Mouse (Mus musculus) testis, postnatal 14 days (tissue): ENCODE measurements around the gene Crtc2.
A peak's percentile ranks its signal among the peaks of the same experiment; 100 is the strongest.

Experiments used
- DNase-seq: peaks from one replicate; pipeline ENCODE4 v3.0.0; 2021; ENCODE audit warnings: low spot score

Gene Crtc2

DNA sequence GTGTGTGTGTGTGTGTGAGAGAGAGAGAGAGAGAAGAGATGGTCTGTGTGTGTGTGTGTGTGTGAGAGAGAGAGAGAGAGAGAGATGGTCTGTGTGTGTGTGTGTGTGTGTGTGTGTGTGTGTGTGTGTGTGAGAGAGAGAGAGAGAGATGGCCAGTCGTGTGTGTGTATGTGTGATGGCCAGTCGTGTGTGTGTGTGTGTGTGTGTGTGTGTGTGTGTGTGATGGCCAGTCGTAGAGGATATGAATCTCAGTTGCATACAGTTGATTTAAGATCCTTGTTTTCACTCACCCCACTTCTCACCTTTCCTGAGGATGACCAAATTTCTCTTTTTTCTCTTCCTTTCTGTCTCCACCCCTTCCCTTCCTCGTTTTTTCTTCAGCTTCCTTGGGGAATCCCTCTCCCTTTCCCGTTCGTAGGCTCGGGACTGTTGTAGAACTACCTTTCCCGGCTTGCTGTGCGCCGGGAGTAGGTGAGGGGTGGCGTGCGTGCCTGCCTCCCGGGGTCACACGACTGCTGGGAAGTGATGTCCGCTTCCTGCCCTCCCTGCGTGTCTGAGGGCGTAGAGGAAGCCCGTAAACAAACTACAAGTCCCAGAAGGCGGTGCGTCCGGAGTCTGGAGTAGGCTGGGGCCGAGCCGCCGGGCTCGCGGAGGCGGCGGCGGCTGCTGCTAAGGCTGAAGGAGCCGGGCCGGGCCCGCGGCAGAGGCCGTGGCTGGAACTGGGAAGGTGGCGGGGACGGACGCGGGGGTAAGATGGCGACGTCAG is at the start of gene Crtc2:
Crtc2 (plus strand) TSS at position 511 of the 766 bp plus-strand sequence.
- peak; percentile 98 for DNase-seq

- no peak for DNase-seq
Observed at GRCm38 (mm10) chr3:90204582-90204981, 49.4 kb upstream of the Crtc2 start.

GRCm38 (mm10) chr3:90208662-90209061 is 45.3 kb upstream of the Crtc2 start:
- DNase-seq = no peak

GRCm38 (mm10) chr3:90209908-90210566 is 43.9 kb upstream of the Crtc2 start:
- DNase-seq = no peak

GRCm38 (mm10) chr3:90211475-90212398 is 42.2 kb upstream of the Crtc2 start:
- DNase-seq = no peak

GRCm38 (mm10) chr3:90212723-90213122 is 41.2 kb upstream of the Crtc2 start:
- DNase-seq = no peak

DNA sequence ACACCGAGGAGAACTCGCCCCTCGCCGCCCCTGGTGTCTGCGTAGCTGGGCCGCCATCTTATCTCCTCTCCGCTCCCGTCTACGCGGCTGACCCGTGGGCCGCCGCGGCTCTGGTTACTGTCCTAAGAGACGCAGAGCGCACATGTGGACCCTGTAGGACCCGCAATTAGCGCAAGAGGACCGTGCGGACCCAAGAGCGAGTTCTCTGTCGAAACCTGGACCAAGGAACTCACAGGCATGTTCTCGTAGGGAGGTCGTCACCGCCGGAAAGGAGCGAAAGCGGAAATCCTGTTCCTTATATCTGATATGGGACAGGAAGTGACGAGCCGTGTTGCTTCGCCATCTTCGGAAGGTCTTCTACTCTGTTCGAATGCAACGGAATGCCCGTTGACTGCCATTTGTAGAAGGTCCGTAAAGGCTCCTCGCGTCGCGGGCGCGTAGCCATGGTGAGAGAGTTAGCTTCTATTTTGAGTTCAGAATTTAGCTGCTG is 40.5 kb upstream of the Crtc2 start, which contains the start of the genes Rps27 and Rab13:
Rps27 (minus strand) TSS at position 275 of the 490 bp plus-strand sequence.
Rab13 (plus strand) TSS at position 319 of the 490 bp plus-strand sequence.
- DNase-seq = peak; percentile 91

DNA sequence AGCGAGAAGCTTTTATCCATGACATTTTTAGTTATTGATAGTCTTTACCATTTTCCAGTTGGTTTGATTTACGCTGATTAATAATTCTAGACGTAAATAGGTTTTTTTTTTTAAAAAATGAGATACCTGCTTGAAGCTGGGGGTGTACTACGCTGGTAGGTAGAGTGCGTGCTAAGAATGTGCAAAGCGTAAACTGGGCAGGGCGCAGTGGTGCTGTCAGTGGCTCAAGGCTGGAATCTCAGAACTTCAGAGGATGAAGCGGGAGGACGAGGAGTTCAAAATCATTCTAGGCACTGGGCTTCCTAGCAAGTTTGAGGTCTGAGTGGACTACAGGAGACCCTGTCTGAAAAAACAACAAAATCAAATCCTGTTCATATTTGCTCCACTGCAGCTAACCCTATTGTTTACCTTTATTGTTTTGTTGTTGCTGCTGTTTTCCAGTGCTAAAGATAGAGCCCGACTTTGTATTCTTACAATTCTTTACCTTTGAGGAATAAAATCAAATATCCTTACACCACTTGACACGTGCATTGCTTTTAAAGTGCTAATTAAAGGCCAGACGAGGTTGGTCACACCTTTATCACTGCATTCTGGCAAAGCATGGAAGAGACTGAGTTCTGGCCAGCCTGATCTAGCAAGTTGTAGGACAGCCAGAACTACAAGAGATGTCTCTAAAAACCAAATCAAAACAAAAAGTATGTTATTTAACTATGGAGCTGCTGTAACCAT is 39.8 kb upstream of the Crtc2 start:
- DNase-seq = no peak

DNA sequence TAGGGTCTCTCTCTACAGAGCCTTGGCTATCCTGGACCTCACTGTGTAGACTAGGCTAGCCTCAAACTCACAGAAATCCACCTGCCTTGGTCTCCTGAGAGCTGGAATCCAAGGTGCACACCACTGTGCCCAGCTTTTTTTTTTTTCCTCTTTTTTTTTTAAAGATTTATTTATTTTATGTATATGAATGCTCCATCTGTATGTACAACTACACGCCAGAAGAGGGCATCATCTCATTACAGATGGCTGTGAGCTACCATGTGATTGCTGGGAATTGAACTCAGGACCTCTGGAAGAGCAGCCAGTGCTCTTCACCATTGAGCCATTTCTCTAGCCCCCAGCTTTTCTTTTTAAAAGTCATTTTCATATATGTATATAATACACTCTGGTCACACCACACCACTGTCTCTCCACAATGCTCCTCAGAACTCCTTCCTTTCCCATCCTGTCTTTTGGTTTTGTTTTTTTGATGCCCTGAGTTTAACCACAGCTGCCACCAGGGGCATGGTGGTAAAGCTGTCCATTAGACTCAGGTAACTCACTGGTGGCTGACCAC is 38.1 kb upstream of the Crtc2 start:
- no peak for DNase-seq

- no peak for DNase-seq
Observed at GRCm38 (mm10) chr3:90220088-90220487, 33.9 kb upstream of the Crtc2 start.

GRCm38 (mm10) chr3:90220531-90220951 is 33.4 kb upstream of the Crtc2 start:
- DNase-seq = peak; percentile 74

GRCm38 (mm10) chr3:90221123-90221522 is 32.8 kb upstream of the Crtc2 start:
- DNase-seq = no peak

DNA sequence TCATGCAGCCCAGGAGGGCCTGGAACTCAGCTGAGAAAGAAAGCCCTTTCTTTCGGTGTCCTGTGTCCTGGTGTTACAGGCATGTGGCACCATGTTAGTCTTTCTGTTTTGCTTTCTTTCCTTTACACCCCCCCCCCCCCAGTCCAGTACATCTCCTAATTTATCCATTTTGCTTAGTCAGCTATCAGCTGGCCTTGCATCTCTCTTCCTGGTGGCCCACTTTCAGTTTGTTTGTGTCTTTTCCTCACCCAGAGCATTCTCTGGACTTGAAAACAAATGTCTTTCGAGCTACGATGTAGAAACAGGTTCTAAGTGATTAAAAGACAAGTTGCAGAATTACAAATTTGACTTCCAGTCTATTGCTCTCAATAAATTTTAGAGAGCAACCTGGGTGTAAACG is 31.5 kb upstream of the Crtc2 start:
- no peak for DNase-seq

- DNase-seq = no peak
Observed at GRCm38 (mm10) chr3:90222941-90223340, 31.0 kb upstream of the Crtc2 start.

DNA sequence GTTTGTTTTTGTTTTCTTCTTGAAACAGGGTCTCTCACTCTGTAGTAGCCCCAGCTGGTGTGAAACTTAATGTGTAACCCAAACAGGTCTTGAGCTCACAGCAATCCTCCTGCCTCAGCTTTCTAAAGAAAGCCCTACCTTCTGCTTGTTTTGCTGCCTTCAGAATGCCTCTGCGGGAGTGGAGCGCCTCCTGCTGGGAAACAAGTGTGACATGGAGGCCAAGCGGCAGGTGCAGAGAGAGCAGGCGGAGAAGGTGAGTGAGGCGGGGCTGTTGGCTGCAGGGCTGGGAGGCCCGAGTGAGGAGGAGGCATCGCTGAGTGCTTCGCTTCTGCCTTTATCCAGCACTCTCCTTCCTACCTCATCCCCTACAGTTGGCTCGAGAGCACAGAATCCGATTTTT is 29.6 kb upstream of the Crtc2 start:
- no peak for DNase-seq

- DNase-seq = no peak
Observed at GRCm38 (mm10) chr3:90231075-90231474, 22.9 kb upstream of the Crtc2 start.

- DNase-seq = peak; percentile 93
Observed at GRCm38 (mm10) chr3:90231507-90232333, 22.2 kb upstream of the Crtc2 start, which contains the start of gene Jtb. TSS of gene Jtb (plus strand) at chr3:90231597.

- no peak for DNase-seq
Observed at GRCm38 (mm10) chr3:90241251-90241650, 12.7 kb upstream of the Crtc2 start.

DNA sequence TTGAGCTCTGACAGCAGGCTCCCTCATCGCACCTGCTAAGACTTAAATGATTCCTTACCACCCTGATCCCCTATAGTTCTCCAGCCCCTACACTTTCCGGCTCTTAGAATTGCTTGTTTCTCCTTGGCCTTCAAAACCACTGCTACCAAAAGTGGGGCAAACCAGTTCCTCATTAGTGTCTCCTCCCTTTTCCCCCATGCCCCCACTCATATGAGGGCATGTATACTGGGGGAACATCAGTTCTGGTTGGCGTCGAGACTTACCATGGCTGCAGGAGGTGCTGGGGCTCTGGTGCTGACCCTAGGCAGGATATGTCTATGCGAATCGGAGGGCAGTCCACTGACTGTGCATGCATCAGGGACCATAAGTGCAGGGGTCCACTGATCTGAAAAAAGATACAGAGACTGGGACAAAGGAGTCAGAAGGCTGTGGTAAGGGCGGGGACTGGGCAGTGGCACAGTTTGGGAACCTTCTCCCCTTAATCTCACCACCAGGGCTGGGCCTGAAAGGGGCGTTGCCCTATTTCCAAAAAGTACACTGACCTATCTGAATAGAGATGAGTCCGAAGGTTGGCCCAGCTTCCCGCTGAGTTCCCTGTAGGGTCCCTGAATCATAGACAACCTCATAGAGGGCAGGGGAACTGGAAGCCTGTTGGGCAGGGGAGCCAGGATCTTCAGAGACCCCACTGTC is 12.1 kb upstream of the Crtc2 start:
- DNase-seq = no peak
